Mouse (Mus musculus) bone marrow, adult 2 months (tissue): ENCODE measurements around the gene Ube2k.

Source experiments
- CTCF ChIP-seq: fragments of 200-500 bp; IDR thresholded peaks from 2 replicates; pipeline ENCODE4 v1.5.1; 2011; ENCODE audit warnings: low read length, control low read depth; ENCODE audit not compliant: control insufficient read depth, insufficient read depth
- POLR2A ChIP-seq: fragments of 200-500 bp; IDR thresholded peaks from 2 replicates; pipeline ENCODE4 v1.6.1; 2011; ENCODE audit warnings: low read depth, mild to moderate bottlenecking, control low read depth, low read length, borderline replicate concordance; ENCODE audit not compliant: control insufficient read depth

GRCm38 (mm10) chr5:65561125-65561893 lies 24.3 kb downstream of the Ube2k start:
- TF ChIP-seq POLR2A: no peak
- TF ChIP-seq CTCF: no peak
